12 mouse cellular contexts compared by ENCODE assay signal in genomic region chr7:30359276-30359865, GRCm38 (mm10). TPM values are rescaled to one million over a fixed set of nuclear protein-coding genes. Genes with fewer than 3 reads are reported as not detected.
DNase-seq lines count a peak whose midpoint lies in the region; ATAC-seq lines count a peak whose summit lies in the region.
"Had no signal": no experiment of that assay in that cellular context is flagged by ENCODE, and none has a peak within 500 bp of the region (broad histone marks: within the 10 kb centered on the region; RNA-seq: fewer than 3 reads in every experiment).

No protein-coding gene starts in this region.

- no peak overlapping the region for H3K9ac ChIP-seq in hindbrain, embryonic 16.5 days (ENCODE audit: low read depth, low read length)
- H3K9ac ChIP-seq in neural tube, embryonic 14.5 days (replicated peaks; ENCODE audit: low read depth, low read length) = peak overlapping the region; percentile 39

- peak overlapping the region; percentile 10 for H3K4me2 ChIP-seq in hindbrain, embryonic 16.5 days (ENCODE audit: low read length)
- peak overlapping the region; percentile 40 for H3K4me2 ChIP-seq in neural tube, embryonic 14.5 days (ENCODE audit: low read depth, low read length)

- peaks cover 45% of the 10 kb centered on the region for H3K4me1 ChIP-seq in hindbrain, embryonic 16.5 days (ENCODE audit: control insufficient read depth, insufficient read depth, low read depth, low read length)
- H3K4me1 ChIP-seq in neural tube, embryonic 14.5 days (ENCODE audit: control insufficient read depth, insufficient read depth, low read length) = peaks cover 42% of the 10 kb centered on the region

- H3K27me3 ChIP-seq in hindbrain, embryonic 16.5 days (replicated peaks; ENCODE audit: control insufficient read depth, insufficient read depth, low read length) = no peaks in the 10 kb centered on the region
- H3K27me3 ChIP-seq in neural tube, embryonic 14.5 days (ENCODE audit: control insufficient read depth, insufficient read depth, low read length) = no peaks in the 10 kb centered on the region
- H3K27me3 ChIP-seq: Patski had no signal

- H3K4me3 ChIP-seq in hindbrain, embryonic 16.5 days (ENCODE audit: low read length) = peak overlapping the region; percentile 0; the same call in 1 of the 2 replicates
- peak overlapping the region; percentile 16; the same call in 1 of the 2 replicates for H3K4me3 ChIP-seq in neural tube, embryonic 14.5 days (ENCODE audit: low read depth, low read length)

- ATAC-seq in cerebellum, adult (ENCODE audit: insufficient number of reproducible peaks, low FRiP score, low TSS enrichment) = no peak
- no peak for ATAC-seq in hindbrain, embryonic 16.5 days
- no peak for ATAC-seq in neural tube, embryonic 14.5 days (ENCODE audit: low read depth)
- no peak for ATAC-seq in granulocyte monocyte progenitor cell, adult 5-6 weeks (replicated peaks; ENCODE audit: poor library complexity, severe bottlenecking)

- no peak overlapping the region for H3K27ac ChIP-seq in hindbrain, embryonic 16.5 days (ENCODE audit: low read depth, low read length)
- no peak overlapping the region for H3K27ac ChIP-seq in neural tube, embryonic 14.5 days (ENCODE audit: low read depth, low read length)

- 72% methylated on average over 31 of the region's 31 CpGs for WGBS in hindbrain, embryonic 16.5 days
- WGBS in neural tube, embryonic 14.5 days = 51% methylated on average over 27 of the region's 31 CpGs

- H3K9me3 ChIP-seq in hindbrain, embryonic 16.5 days (ENCODE audit: control insufficient read depth, low read length) = no peaks in the 10 kb centered on the region
- H3K9me3 ChIP-seq in neural tube, embryonic 14.5 days (ENCODE audit: control insufficient read depth, low read length) = no peaks in the 10 kb centered on the region

- DNase-seq in cerebellum, adult 9-10 months = peak; percentile 35
- peak; percentile 36 to 71 for DNase-seq in kidney, postnatal 25 days
- no peak for DNase-seq in heart, postnatal 4 days
- no peak for DNase-seq in heart, adult 9 months (ENCODE audit: low spot score in 2 of 2)
- DNase-seq: cerebellum, postnatal 36 days; heart, adult 18-20 months; lung, adult 18-20 months had no signal

- H3K36me3 ChIP-seq in hindbrain, embryonic 16.5 days (ENCODE audit: control insufficient read depth, insufficient read depth, low read length) = peaks cover 17% of the 10 kb centered on the region
- peaks cover 8% of the 10 kb centered on the region for H3K36me3 ChIP-seq in neural tube, embryonic 14.5 days (ENCODE audit: control insufficient read depth, insufficient read depth, low read length)

RNA-seq across cellular contexts. Expression of gene Lrfn3, which starts 3.2 kb away (rescaled TPM):
- 15.8 and 16.8 TPM in 2 replicates for polyA plus RNA-seq in hindbrain, embryonic 16.5 days (2015; fragmentation: Nextera tagmentation; extraction: Ambion mirVana)
- 12.2 and 14.1 TPM in 2 replicates for polyA plus RNA-seq in neural tube, embryonic 14.5 days (2014; fragmentation: Nextera tagmentation; extraction: Ambion mirVana)
- not detected in 2 replicates for total RNA-seq in granulocyte monocyte progenitor cell, adult 5-6 weeks (2014; fragmentation: Nextera tagmentation)
- total RNA-seq in granulocyte monocyte progenitor cell, adult 5-6 weeks (2017) = not detected in 2 replicates
- 1 to 10 TPM; 1.4 to 2.2 TPM for total RNA-seq in heart, postnatal 4 days (2021)

RNA-seq across cellular contexts. Expression of gene Sdhaf1, which starts 35.7 kb away (rescaled TPM):
- polyA plus RNA-seq in hindbrain, embryonic 16.5 days (2015; fragmentation: Nextera tagmentation; extraction: Ambion mirVana) = 16.8 and 17.0 TPM in 2 replicates
- polyA plus RNA-seq in neural tube, embryonic 14.5 days (2014; fragmentation: Nextera tagmentation; extraction: Ambion mirVana) = 16.3 and 20.1 TPM in 2 replicates
- 10.5 and 11.8 TPM in 2 replicates for total RNA-seq in granulocyte monocyte progenitor cell, adult 5-6 weeks (2014; fragmentation: Nextera tagmentation)
- total RNA-seq in granulocyte monocyte progenitor cell, adult 5-6 weeks (2017) = 7.8 and 12.9 TPM in 2 replicates
- total RNA-seq in heart, postnatal 4 days (2021) = 10 to 100 TPM; 15.5 to 16.6 TPM

RNA-seq across cellular contexts. Expression of gene E130208F15Rik, which starts 37.8 kb away (rescaled TPM):
- polyA plus RNA-seq in hindbrain, embryonic 16.5 days (2015; fragmentation: Nextera tagmentation; extraction: Ambion mirVana) = 0.21 and 0.54 TPM in 2 replicates
- polyA plus RNA-seq in neural tube, embryonic 14.5 days (2014; fragmentation: Nextera tagmentation; extraction: Ambion mirVana) = not detected in 2 replicates
- total RNA-seq in granulocyte monocyte progenitor cell, adult 5-6 weeks (2014; fragmentation: Nextera tagmentation) = 0.60 TPM in 1 of 2 replicates, not detected in the other
- 1.6 and 2.5 TPM in 2 replicates for total RNA-seq in granulocyte monocyte progenitor cell, adult 5-6 weeks (2017)
- under 1 TPM; 0.70 to 0.91 TPM for total RNA-seq in heart, postnatal 4 days (2021)

RNA-seq across cellular contexts. Expression of gene Syne4, which starts 44.8 kb away (rescaled TPM):
- 14.6 and 14.8 TPM in 2 replicates for polyA plus RNA-seq in hindbrain, embryonic 16.5 days (2015; fragmentation: Nextera tagmentation; extraction: Ambion mirVana)
- 12.7 and 16.9 TPM in 2 replicates for polyA plus RNA-seq in neural tube, embryonic 14.5 days (2014; fragmentation: Nextera tagmentation; extraction: Ambion mirVana)
- 6.3 and 8.7 TPM in 2 replicates for total RNA-seq in granulocyte monocyte progenitor cell, adult 5-6 weeks (2014; fragmentation: Nextera tagmentation)
- 0.99 TPM in 1 of 2 replicates, not detected in the other for total RNA-seq in granulocyte monocyte progenitor cell, adult 5-6 weeks (2017)
- 1 to 10 TPM; 1.3 to 3.2 TPM for total RNA-seq in heart, postnatal 4 days (2021)

RNA-seq across cellular contexts. Expression of gene Alkbh6, which starts 50.9 kb away (rescaled TPM):
- 124 and 131 TPM in 2 replicates for polyA plus RNA-seq in hindbrain, embryonic 16.5 days (2015; fragmentation: Nextera tagmentation; extraction: Ambion mirVana)
- 134 and 137 TPM in 2 replicates for polyA plus RNA-seq in neural tube, embryonic 14.5 days (2014; fragmentation: Nextera tagmentation; extraction: Ambion mirVana)
- total RNA-seq in granulocyte monocyte progenitor cell, adult 5-6 weeks (2014; fragmentation: Nextera tagmentation) = 32.6 and 33.3 TPM in 2 replicates
- 30.1 and 35.5 TPM in 2 replicates for total RNA-seq in granulocyte monocyte progenitor cell, adult 5-6 weeks (2017)
- 10 to 100 TPM; 29.4 to 30.8 TPM for total RNA-seq in heart, postnatal 4 days (2021)

Comparison
In these comparisons a context has a peak if more than half of its experiments do, and no peak if none do; other contexts are left out.
1. DNase-seq: peak in cerebellum, adult 9-10 months (single experiment) and kidney, postnatal 25 days (2 of 2); none in heart, postnatal 4 days (single experiment) and heart, adult 9 months (0 of 2).